Mouse (Mus musculus) gastrocnemius, postnatal 25 days (tissue): ENCODE results near the gene Lrig3. TPM values are rescaled to one million over a fixed set of nuclear protein-coding genes. Genes with fewer than 3 reads are reported as not detected.
A peak's percentile ranks its signal among the peaks of the same experiment; 100 is the strongest.

Experiments
- DNase-seq: peaks from one replicate; pipeline ENCODE4 v3.0.0; 2022
- total RNA-seq, 2 experiments: library from RNA; stranded (reverse); gene quantifications; 1 replicate in 1 of 2; 2 replicates in 1 of 2; pipeline ENCODE4 v1.2.3; 2021

Gene Lrig3
- total RNA-seq, 2 experiments from 2014 or later: 3.5 to 5.5 TPM

DNA sequence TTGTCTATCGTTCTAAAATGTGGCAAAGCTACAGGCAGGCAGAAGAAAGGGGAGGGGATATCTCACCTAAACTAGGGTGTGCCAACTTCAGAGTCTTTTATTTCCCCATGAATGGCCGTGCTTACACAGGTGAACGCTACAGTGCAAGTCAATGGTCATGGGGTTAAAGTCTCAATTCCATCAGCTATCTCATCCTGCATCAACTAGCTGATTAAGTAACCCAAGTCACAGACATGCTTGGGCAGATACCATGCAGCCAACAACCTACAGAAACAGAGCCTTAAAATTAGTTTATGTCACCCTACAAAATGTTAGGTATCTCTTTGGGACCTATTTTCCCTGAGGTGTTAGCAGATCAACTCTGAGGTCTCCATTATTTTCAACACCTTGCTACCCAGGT is 1.3 kb upstream of the Lrig3 start:
- no peak for DNase-seq

DNA sequence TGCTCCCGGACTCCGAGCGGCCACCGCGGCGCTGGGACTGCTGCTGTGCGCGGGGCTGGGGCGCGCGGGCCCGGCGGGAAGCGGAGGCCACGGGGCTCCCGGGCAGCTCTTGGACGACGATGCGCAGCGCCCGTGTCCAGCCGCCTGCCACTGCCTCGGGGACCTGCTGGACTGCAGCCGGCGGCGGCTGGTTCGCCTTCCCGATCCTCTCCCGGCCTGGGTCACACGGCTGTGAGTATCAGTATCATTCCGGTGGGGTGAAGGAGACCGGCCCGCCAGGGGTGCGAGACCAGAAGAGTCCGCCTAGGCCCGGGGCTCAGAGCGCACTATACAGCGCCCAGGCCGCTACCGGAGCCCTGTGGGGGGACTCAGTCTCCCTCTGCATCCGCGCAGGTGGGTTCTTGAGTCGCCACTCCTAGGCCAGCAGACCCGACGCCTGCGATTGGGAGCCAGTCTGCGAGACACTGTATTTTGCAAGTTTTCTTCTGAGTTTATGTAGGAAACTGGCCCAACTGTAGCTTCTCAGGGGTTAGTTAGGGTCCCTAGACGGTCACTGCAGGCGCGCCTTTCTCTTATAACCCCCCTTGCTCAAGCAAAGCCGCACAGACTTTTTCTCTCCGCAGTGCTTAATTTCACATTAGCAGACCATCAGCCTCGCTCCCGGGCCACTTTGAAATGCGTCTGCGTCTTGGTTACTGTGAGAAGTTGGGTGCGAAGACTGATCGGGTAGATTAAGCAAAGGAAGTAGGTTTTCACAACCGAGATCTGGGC is 698 bp downstream of the Lrig3 start:
- DNase-seq: peak; percentile 60

DNA sequence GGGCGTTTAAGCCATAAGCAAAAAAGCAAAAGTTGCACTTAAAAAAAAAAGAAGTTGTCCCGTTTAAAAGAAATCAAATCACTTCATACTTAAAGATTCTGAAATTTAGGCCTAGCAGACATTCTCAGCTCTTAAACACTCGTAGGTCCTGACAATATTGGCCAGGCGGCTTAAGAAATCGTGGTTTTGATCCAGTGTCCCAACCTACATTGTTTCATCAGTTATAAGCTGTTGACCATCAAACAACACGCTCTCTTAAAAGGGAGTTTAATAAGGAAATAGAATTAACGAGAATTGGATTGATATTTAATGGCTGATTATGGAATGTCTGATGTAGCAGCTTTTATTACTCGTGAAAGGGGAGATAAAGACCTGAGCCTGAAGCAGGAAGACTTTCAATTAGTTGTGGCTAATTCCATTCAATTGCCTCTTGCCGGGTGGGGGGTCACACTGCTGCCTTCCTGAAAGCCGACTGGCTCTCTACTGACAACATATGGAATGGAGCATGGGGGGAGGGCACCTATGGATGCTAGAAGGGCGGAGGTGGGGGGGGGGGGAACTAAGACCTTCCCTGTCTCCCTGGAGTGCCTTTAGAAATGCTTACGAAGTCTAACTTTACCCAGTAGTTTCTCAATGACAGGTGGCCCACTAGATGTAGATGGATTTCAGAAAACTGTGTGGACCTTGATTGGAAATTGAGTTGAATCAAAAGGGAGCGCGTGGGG is 1.6 kb downstream of the Lrig3 start:
- DNase-seq: no peak

DNA sequence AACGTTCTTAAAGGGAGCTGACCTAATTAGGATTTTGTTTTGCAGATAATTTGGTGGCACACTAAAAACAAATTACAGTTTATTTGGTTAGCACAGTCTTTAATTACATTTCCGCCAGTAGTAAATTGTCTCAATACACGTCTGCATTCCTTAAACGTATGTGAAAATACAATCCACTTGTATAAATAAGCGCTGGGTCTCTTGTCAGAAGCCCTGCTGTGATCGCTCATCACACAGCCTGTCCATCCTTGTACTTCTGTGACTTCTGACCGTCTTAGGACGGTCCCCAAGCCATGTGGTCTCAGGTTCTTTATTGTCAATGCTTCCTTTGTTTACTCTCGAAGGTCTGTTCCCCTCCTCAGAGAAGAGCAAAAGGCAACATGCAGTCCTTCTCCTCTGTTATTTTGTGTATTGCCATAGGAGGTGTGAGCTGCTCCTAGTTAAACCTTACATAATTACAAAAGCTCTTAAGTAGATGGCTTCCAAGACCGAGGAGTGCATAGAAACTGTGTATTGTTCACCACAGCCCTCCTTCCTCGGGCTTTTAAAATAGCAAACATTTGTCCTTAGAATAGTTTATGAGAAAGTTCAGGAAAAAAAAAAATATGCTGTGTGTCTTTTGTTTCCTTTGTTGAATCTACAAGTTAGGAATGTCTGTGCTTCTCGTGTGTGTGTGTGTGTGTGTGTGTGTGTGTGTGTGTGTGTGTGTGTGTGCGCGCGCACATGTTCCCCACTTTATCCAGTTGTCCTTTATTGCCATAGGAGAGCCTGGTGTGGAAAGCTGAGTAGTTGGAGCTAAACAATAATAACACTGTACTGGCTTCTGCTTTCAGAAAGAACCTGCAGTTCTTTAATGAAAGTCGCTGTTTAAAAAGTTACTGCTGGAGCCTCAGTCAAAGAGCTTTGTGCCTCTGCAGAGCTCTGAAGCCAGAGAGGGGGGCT is 2.5 kb downstream of the Lrig3 start:
- no peak for DNase-seq

DNA sequence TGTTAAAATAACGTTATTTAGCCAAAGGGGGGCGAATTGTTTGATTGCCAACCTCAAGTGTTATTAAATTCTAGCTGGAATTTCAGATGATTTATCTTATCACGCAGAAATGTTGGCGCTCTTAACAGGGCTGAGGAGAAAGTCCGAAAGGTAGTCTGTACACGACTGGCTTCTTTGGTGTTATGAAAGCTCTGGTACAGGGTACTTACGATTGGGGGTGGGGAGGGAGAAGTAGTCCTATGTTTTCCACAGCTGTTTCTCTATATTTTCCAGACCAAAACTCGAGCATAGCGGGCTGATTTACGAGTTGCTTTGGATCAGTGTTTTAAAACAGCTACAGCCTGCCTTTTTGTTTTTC is 3.1 kb downstream of the Lrig3 start:
- no peak for DNase-seq

DNA sequence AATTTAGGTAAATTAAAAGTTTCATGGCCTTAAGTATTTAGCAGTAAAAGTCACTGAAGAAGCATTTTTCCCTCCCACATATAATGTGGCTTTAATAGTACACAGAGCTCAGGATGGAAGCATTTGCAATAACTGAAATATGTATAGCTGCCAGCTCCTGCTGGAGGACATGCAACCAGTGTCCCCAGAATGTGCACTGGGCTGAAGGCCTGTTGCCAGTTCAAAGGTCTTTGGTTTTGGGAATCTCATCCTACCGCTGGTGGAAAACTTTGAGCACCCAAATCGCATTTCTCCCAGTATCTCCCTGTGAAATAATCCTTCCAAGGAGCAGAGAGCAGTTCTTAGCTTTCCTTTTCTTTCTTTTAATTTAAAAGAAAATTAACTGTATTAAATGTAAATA is 4.1 kb downstream of the Lrig3 start:
- DNase-seq: no peak

DNA sequence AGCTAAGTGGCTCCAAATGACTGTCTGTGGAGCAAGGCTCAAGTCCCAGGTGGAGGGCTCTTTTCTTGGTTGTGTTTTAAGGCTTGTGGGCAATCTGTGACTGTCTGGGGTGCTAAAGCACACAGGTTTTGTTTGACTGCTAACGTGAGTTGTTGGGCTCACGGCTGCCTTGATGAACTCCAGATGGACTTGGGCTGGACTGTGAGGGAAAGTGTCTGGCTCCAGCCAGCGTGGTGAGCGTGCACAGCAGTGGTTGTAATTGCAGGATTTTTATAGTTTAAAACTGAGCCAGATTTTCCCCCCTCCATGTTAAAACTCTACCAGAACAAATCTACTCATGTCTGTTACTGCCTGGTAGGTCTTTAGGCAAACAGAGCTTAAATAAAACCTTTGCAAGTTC is 4.5 kb downstream of the Lrig3 start:
- peak; percentile 28 for DNase-seq

DNA sequence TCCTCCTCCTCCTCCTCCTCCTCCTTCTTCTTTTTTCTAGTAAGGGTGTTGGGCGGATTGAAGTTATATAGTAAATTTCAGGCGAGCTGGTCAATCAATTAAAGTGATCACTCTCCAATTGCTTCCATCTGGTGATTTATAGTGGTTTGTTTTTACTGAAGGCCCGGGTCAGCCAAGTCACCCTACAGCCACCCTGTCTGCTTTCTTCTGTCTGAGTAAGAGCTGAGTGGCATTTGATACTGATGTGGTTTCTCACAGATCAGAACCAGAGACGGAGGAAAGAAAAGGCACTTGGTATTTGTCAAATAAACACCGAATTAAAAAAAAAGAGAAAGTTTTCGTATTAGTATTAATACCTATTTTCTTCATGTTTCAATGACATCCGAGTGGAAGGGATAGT is 7.8 kb downstream of the Lrig3 start:
- no peak for DNase-seq

DNA sequence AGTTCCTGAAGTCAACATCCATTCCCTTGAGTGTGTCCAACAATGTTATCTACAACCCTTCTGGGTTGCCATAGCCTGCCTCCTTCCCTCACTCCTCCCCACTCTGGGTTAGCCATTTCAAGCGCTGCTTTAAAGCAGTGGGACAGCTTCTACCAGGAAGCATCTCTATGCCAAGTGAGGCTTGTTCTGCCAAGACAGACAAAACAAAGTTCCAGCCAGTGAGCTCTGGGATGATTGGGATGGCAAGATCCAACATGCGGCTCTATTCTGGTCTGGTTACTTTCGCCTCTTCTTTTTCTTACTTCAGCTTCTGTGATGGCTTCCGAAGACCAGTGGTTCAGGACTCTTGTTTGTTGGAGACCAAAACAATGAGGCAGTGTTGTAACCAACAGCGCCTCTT is 16.0 kb downstream of the Lrig3 start:
- peak; percentile 34 for DNase-seq

DNA sequence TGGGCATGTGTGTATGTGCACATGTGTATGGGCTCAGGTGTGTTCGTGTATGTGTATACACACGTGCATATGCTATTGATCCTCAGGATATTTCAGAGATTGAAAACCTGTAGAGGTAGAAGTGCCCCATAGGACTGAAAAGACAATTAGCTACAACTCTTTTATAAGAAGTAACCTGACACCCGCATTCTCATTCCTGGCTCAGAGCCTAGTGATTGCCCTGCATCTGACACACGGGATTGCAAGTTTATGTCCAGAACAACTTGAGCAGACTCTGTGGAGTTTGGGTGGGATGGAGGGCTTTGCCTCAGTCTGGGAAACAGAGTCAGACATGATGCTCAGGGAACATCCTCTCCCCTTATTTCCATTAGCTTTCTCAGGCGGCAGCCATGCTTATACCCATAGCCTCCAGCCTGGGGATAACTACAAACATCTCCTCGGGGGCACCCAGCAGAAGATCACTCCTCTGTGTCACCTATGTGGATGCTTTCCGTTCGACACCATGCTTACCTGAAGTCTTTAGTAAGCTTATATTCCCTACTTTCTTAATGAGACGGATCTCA is 18.6 kb downstream of the Lrig3 start:
- no peak for DNase-seq

DNA sequence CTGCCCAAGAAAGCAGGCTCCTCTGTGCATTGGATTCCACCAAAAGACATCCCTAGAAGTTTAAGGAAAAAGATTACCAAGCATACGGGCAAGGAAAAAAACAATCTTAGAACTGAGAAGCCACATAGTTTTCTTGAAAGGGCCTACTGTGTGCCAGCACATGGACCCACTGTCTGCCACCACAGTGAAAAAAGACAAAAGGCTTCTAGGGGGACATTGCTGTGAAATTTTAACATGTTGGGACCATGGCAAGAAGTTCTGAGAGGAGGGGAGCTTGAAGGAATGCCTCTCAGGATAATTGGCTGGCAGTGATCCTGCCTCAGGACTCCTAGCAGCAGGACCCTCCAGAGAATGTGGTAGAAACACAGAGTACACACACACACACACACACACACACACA is 19.8 kb downstream of the Lrig3 start:
- no peak for DNase-seq

DNA sequence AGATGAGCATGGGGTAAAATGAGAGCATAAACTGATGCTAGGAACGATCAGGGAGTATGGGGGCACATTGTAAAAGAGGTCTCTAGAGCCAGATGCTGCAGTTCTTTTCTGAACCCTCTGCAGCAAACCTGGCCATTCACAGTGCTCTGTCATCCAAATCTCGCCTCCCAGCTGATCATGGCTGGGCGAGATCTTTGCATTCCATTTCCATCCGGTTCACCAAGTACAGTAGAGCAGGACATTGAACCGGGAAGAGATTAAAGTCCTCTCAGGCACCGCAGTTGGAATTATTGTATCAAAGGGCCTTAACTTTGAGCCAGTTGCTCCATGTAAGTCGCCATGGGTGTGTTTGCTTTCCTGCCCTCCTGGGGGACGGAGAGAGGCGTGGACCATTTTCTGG is 20.5 kb downstream of the Lrig3 start:
- DNase-seq: no peak

DNA sequence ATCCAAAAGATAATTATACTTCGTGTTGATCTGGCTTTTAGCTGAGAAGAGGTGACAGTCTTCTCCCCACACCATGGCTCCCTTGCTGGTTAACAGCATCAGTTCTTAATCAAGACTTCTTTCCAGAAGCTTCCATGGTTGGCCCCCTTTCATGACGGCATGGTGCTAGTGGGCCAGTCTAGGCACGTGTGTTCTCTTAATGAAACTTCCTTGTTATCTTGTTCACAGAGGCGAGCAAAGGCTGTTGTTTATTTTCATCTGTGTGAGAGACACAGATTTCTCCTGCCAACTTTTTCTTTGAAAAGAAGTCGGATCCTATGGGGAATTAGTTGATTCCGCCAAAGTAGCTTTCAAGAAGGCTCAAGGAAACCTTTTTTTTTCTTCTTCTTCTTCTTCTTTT is 21.3 kb downstream of the Lrig3 start:
- no peak for DNase-seq

DNA sequence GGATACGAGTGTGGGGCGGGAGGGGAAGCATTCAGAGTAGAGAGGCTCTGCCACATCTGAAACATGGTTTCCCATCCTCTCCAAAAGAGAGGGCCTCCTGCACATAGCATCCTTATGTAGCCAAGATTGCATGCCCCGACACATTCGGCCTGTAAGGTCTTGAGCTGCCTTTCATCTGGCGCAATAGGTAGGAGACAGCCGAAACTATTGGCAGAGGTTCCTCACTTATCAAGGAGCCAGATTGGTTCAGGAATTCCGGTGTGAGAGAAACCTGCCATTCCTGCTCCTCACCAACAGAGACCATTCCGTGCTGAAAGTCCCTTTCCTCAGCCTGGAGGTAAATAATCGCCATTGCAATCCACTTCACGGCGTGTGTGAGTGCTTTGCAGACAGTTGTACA is 22.1 kb downstream of the Lrig3 start:
- DNase-seq: no peak

DNA sequence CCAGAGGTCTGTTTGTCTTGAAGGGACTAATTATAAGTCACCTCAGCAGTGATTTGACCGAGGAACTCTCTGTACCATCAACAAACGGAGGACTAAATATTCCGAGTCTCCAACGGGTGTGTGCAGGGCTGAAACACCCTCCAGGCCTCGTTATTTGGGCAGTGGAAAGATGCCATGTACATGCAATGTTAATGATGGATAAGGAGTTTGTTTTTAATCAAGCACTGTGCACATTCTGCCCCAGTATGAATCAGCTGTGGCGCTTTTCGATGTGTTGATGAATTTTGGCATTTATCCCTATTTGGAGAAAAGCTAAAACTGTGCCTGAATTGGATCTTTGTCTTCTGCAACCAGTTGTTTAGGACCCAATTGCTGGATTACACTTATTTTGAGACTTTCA is 23.9 kb downstream of the Lrig3 start:
- DNase-seq: no peak

DNA sequence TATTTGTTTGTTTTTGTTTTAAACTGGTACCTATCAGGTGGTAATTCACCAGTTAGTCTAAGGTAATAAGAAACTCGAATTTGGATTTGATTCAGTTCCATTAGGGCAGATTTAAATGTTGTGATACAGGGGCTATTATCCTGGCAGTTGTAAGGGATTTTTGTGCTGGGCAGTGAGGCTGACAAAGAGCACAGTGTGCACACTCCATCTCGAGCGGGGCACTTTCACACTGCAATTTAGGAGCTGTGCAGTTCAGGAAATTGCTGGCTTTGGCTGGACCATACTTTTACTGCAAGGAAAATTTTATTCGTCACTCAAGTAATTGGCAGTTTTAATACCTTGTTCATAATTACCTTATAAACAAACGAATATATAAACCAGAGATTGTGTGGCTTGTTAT is 24.4 kb downstream of the Lrig3 start:
- no peak for DNase-seq

DNA sequence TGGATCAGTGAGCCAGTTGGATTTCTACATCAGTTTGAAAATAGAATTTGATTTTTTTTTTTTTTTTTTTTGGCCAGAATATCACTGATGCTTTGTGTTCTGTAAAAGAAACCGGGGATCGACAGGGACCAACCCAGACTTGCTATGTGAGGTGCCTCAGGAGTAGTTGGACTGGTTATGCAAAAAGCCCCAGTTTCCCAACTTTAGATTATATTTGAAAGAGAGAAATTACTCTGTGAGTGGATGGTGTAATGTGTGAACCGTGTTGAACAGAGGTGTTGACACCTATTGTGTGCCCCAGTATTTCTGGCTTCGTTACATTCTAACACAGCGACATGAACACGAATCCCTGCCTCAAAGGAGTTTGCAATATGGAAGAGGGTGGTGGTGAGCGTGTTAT is 25.9 kb downstream of the Lrig3 start:
- no peak for DNase-seq

DNA sequence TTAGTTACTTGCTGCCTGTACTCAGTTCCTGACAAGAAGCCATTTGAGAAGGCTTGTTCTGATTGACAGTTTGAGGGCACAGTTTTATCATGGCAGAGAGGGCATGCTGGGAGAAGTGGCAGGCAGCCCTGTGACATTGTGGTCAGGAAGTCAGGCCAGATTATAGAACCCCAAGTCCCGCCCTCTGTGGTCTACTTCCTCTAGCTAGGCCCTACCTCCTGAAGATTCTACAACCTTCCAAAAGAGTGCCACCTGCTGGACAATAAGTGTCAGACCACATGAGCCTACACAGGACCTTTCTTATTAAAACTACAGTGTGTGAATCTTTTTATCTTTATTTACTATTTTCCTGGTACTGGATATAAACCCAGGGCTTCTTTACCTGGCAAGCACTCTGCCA is 28.9 kb downstream of the Lrig3 start:
- peak; percentile 48 for DNase-seq

DNA sequence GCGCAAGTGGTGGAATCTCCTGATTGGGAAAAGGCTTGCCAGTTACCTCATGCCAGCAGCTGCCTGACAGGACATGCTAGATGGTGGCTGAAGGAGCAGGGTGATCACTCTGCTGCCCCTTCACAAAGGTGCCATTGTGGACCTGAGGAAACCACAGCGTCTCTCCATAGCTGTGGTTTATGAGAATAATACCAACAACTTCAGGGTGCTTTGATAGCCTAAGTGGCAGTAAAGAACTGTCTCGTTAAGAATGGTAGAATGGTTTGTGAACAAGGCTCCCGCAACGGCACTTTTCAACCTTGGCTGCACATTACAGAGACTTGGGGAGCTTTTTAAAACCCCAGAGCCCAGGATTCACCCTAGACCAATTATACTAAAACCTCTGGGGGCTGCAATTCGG is 29.7 kb downstream of the Lrig3 start:
- no peak for DNase-seq

DNA sequence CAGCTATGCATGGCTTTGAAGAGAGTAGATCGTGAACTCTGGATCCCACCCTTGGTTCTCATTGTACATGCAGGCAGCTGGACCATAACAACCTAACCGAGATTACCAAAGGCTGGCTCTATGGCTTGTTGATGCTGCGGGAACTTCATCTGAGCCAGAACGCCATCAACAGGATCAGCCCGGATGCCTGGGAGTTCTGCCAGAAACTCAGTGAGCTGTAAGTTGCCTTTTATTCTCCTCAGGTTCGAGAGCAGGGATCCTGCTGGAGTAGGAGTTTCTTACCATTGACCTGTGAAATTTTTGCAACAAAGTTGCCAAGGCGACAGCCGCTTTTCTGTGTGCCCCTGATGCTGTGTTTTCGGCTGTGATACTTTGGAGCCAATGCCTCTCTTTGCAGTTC is 31.0 kb downstream of the Lrig3 start:
- DNase-seq: no peak

DNA sequence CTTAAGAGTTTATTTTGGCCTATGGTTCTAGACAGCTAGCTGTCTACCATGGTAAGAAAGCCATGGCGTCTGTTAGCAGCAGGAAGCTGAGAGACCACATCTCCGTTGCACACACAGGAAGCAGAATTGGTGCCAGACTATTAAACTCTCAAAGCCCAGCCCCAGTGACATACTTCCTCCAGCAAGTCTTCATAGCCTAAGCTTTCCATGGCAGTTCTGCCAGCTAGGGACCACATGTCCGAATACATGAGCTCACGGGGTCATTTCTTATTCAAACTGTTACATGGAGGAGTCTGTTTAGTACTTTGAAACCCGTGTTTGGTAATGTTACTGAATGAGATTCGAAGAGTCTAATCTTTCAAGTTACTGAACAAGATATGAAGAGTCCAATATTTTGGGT is 33.6 kb downstream of the Lrig3 start:
- no peak for DNase-seq

DNA sequence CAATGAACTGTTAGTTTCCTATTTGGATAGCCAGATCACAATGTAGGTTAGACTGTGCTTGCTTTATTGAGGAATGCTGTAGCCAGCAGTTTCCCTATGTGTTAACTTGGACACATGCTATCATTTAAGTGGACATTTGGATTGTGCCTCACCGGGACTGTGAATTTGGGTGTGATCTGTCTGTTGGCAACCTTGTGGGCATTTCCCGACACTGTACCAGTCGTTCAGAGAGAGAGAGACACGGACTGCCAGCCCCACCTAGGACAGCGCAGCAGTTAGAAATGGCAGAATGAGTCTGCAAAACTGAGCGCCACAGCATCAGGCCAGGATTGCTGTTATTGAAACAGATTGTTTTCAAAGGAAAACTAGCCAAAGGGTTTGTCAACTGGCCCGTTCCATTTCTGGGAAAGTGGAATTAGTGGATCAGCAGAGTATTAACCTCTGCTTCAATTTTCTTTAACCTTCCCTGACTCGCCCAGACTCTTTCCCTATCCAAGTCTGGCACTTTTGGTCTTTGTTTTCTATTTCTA is 35.0 kb downstream of the Lrig3 start:
- DNase-seq: peak; percentile 37
